Mouse (Mus musculus) intestine, embryonic 16.5 days (tissue): Measurements from ENCODE around the gene Slc22a7. TPM values are rescaled to one million over a fixed set of nuclear protein-coding genes. Genes with fewer than 3 reads are reported as not detected.

ENCODE experiments used
- ATAC-seq: fragments of 200-750 bp; cut with Nextera tagmentation; 2 replicates; pipeline ENCODE4 v1.8.0; 2017; ENCODE audit warnings: moderate TSS enrichment, moderate library complexity
- H3K27ac ChIP-seq: fragments of 300-500 bp; sonication (generic); 2 replicates; pipeline ENCODE4 v1.5.1; 2014; ENCODE audit warnings: mild to moderate bottlenecking, low read length
- H3K27me3 ChIP-seq: fragments of 300-500 bp; sonication (generic); replicated peaks from 2 replicates; pipeline ENCODE4 v1.6.1; 2014; ENCODE audit warnings: low read length, control low read depth, mixed read lengths; ENCODE audit not compliant: control insufficient read depth, insufficient read depth
- H3K36me3 ChIP-seq: fragments of 300-500 bp; sonication (generic); 2 replicates; pipeline ENCODE4 v1.6.1; 2014; ENCODE audit warnings: low read length, control low read depth; ENCODE audit not compliant: control insufficient read depth, insufficient read depth
- H3K4me1 ChIP-seq: fragments of 300-500 bp; sonication (generic); 2 replicates; pipeline ENCODE4 v1.6.1; 2014; ENCODE audit warnings: low read length, control low read depth, mixed read lengths; ENCODE audit not compliant: control insufficient read depth, insufficient read depth
- H3K4me2 ChIP-seq: fragments of 300-500 bp; sonication (generic); 2 replicates; pipeline ENCODE4 v1.6.1; 2014; ENCODE audit warnings: low read depth, low read length, control low read depth
- H3K4me3 ChIP-seq: fragments of 300-500 bp; sonication (generic); 2 replicates; pipeline ENCODE4 v1.5.1; 2014; ENCODE audit warnings: mild to moderate bottlenecking, low read length
- H3K9ac ChIP-seq: fragments of 300-500 bp; sonication (generic); 2 replicates; pipeline ENCODE4 v1.6.1; 2014; ENCODE audit warnings: low read depth, low read length
- H3K9me3 ChIP-seq: fragments of 300-500 bp; sonication (generic); 2 replicates; pipeline ENCODE4 v1.6.1; 2016; ENCODE audit warnings: low read length, control low read depth; ENCODE audit not compliant: control insufficient read depth
- WGBS: fragments of 180-500 bp; shearing (Covaris S2); extraction: QIAGEN DNeasy Blood & Tissue Kit; methylation state at CpG from one replicate; pipeline ENCODE4 v1.1.7; 2014; 5-methylcytosine and 5-hydroxymethylcytosine counted together
- polyA plus RNA-seq: library from polyadenylated mRNA; unstranded; fragments of >200 nt; fragmentation: Nextera tagmentation; extraction: Ambion mirVana; gene quantifications from 2 replicates; pipeline ENCODE4 v1.2.1, GENCODE M21; 2015

Slc22a7 gene
- polyA plus RNA-seq, 1 experiment from 2014 or later, result not detected

- Histone ChIP-seq H3K4me2 (no peak overlapping the region), H3K4me3 (no peak overlapping the region), H3K9me3 (no peaks in the 10 kb centered on the region), H3K4me1 (no peaks in the 10 kb centered on the region), H3K27ac (no peak overlapping the region), H3K36me3 (no peaks in the 10 kb centered on the region), H3K27me3 (no peaks in the 10 kb centered on the region), H3K9ac (no peak overlapping the region)
- 74% methylated on average over 5 of the region's 5 CpGs for WGBS
- no peak for ATAC-seq
Observed at GRCm38 (mm10) chr17:46418628-46419027, 19.6 kb downstream of the Slc22a7 start.

DNA sequence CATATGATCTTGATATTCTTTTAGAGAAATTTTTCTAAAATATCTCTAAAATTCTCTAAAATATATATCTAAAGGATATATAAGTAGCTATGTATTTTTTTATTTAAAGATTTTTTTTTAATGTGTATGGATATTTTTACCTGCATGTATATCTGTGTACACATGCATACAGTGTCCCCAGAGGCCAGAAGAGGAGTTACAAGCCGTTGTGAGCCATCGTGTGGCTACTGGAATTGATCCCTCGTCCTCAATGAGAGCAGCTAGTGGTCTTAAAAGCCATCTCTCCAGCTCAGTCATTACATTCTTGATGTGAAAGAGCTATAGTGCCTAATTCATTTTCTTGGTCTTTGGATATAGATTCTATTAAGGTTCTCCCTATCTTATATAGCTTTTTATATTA, 29.8 kb downstream of the Slc22a7 start:
- no peak overlapping the region for H3K4me3 ChIP-seq
- whole genome bisulfite sequencing, result 34% methylated on average over 3 of the region's 3 CpGs

DNA sequence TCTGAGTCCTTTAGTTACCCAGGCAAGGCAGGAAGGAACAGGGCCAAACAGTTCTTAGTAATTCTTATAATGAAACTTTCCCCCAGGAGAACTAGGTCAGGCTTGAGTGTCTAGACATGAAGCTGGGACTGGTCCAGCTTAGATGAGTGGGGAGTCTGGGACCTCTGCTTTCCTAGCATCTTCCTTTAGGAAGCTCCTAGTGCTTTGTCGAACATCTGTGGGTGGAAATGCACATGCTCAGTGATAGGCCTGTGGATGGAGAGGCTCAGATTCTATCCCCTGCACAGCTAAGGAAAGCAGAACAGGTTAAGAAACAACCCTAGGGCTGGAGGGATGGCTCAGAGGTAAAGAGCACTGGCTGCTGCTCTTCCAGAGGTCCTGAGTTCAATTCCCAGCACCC, 43.6 kb downstream of the Slc22a7 start:
- H3K36me3 ChIP-seq, result peaks cover 4% of the 10 kb centered on the region
- H3K9me3 ChIP-seq, result no peaks in the 10 kb centered on the region
- no peaks in the 10 kb centered on the region for H3K4me1 ChIP-seq
- no peak overlapping the region for H3K4me2 ChIP-seq
- H3K27ac ChIP-seq, result no peak overlapping the region
- H3K4me3 ChIP-seq, result no peak overlapping the region
- no peak for ATAC-seq
- no peak overlapping the region for H3K9ac ChIP-seq
- no peaks in the 10 kb centered on the region for H3K27me3 ChIP-seq
- WGBS, result 83% methylated on average over 1 of the region's 1 CpGs

More for the DNA sequence above, 29.8 kb downstream of the Slc22a7 start:
- Histone ChIP-seq H3K4me2 (no peak overlapping the region), H3K27ac (no peak overlapping the region), H3K9me3 (no peaks in the 10 kb centered on the region), H3K36me3 (peaks cover 10% of the 10 kb centered on the region), H3K4me1 (no peaks in the 10 kb centered on the region), H3K27me3 (no peaks in the 10 kb centered on the region), H3K9ac (no peak overlapping the region)
- no peak for ATAC-seq

DNA sequence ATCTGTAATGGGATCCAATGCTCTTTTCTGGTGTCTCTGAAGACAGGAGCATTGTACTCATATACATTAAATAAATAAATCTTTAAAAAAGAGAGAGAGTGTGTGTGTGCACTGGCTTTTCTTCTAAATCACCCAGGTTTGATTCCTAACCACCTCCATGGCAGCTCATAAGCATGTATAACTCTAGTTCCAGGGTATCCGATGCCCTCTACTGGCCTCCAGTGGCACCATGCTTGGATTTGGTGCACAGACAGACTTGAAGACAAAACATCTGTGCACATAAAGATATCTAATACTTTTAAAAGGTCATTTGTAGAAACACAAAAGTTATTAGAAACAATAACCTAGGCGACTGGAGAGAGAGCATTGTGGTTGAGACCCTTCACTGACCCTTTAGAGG, 45.2 kb downstream of the Slc22a7 start:
- no peaks in the 10 kb centered on the region for H3K9me3 ChIP-seq
- H3K36me3 ChIP-seq, result peaks cover 4% of the 10 kb centered on the region; the same call in 1 of the 2 replicates
- no peak overlapping the region for H3K4me2 ChIP-seq
- H3K27me3 ChIP-seq, result no peaks in the 10 kb centered on the region
- WGBS, result 46% methylated on average over 2 of the region's 2 CpGs
- H3K9ac ChIP-seq, result no peak overlapping the region
- no peaks in the 10 kb centered on the region for H3K4me1 ChIP-seq
- no peak overlapping the region for H3K4me3 ChIP-seq
- ATAC-seq, result no peak
- no peak overlapping the region for H3K27ac ChIP-seq

GRCm38 (mm10) chr17:46388200-46388599, 50.1 kb downstream of the Slc22a7 start:
- H3K9ac ChIP-seq, result no peak overlapping the region
- H3K4me3 ChIP-seq, result no peak overlapping the region
- H3K4me2 ChIP-seq, result no peak overlapping the region
- no peak overlapping the region for H3K27ac ChIP-seq
- no peaks in the 10 kb centered on the region for H3K4me1 ChIP-seq
- H3K27me3 ChIP-seq, result no peaks in the 10 kb centered on the region
- 76% methylated on average over 3 of the region's 3 CpGs for WGBS
- H3K36me3 ChIP-seq, result no peaks in the 10 kb centered on the region
- H3K9me3 ChIP-seq, result no peaks in the 10 kb centered on the region
- ATAC-seq, result no peak

DNA sequence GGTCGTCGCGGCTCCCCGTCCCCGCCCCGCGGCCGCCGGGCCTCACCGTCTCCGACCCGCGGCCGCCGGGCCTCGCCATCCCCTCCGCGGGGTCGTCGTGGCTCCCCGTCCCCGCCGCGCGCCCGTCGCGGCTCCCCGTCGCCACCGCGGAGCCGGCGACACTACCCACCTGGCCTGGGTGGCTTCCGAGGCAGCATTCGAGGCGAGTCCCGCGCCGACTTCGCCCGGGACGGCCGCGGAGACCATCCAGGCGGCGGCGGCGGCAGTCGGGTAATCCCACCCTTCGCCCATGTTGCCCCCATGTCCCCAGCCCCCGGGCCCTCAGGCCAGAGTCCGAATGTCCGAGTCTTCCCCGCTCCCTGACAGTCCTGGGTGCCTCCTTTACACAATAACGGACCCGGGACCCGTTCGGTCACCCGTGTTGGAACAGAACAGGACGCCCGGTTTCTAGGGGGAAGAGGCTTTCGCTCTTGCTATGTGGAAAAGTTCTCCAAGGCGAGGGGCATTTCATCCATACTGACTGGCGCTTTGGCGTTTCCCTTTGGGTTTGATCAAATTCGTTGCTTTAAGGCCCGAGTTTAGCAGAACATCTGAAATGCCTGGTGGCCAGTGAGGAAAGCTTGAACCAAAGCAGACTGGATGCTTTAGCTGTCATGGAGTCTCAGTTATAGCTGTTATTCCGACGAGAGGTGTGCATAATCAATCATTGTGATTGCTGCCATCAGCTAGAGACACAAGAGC, 54.0 kb downstream of the Slc22a7 start:
- Histone ChIP-seq H3K27ac (peak overlapping the region; percentile 82), H3K36me3 (no peaks in the 10 kb centered on the region), H3K9me3 (no peaks in the 10 kb centered on the region), H3K4me3 (peak overlapping the region; percentile 90), H3K27me3 (no peaks in the 10 kb centered on the region), H3K4me1 (no peaks in the 10 kb centered on the region), H3K4me2 (peak overlapping the region; percentile 70), H3K9ac (peak overlapping the region; percentile 96)
- no peak; the same call in 1 of the 2 replicates for ATAC-seq
- under 1% methylated on average over 68 of the region's 70 CpGs for WGBS

- no peaks in the 10 kb centered on the region for H3K36me3 ChIP-seq
- H3K9me3 ChIP-seq, result no peaks in the 10 kb centered on the region
- ATAC-seq, result peak; percentile 99
- no peaks in the 10 kb centered on the region for H3K4me1 ChIP-seq
- no peaks in the 10 kb centered on the region for H3K27me3 ChIP-seq
- peak within 1 kb of the TSS; percentile 96 for H3K9ac ChIP-seq
- peak within 1 kb of the TSS; percentile 70 for H3K4me2 ChIP-seq
- peak within 1 kb of the TSS; percentile 90 for H3K4me3 ChIP-seq
- H3K27ac ChIP-seq, result peak within 1 kb of the TSS; percentile 82
- 1% methylated on average over 86 of the region's 105 CpGs for WGBS
Observed at GRCm38 (mm10) chr17:46383294-46384060, 54.8 kb downstream of the Slc22a7 start, which contains the start of gene Zfp318. Zfp318 (plus strand) TSS chr17:46383731.

Other genes starting within 250 kb of the Slc22a7 start
- gene Polh, start 235.8 kb downstream of the Slc22a7 start, polyA plus RNA-seq, result 9.9 and 11.1 TPM in 2 replicates
- gene Xpo5, start 235.7 kb downstream of the Slc22a7 start, polyA plus RNA-seq, result 24.8 and 26.7 TPM in 2 replicates
- 64.5 and 69.5 TPM in 2 replicates for gene Polr1c, start 190.4 kb downstream of the Slc22a7 start, polyA plus RNA-seq
- 122 and 123 TPM in 2 replicates for gene Yipf3, start 190.4 kb downstream of the Slc22a7 start, polyA plus RNA-seq
- 0.43 and 0.75 TPM in 2 replicates for gene Lrrc73, start 184.9 kb downstream of the Slc22a7 start, polyA plus RNA-seq
- gene Tjap1, start 155.4 kb downstream of the Slc22a7 start, polyA plus RNA-seq, result 27.0 and 29.6 TPM in 2 replicates
- 0.54 and 0.69 TPM in 2 replicates for gene Dlk2, start 141.0 kb downstream of the Slc22a7 start, polyA plus RNA-seq
- gene Abcc10, start 110.1 kb downstream of the Slc22a7 start, polyA plus RNA-seq, result 7.9 and 9.0 TPM in 2 replicates
- 2.3 and 2.8 TPM in 2 replicates for gene Zfp318, start 54.7 kb downstream of the Slc22a7 start, polyA plus RNA-seq
- gene Crip3, start 9.5 kb downstream of the Slc22a7 start, polyA plus RNA-seq, result 0.16 and 0.35 TPM in 2 replicates
- gene Ttbk1, start 49.2 kb upstream of the Slc22a7 start, polyA plus RNA-seq, result 0.15 and 0.16 TPM in 2 replicates
- 40.4 and 45.1 TPM in 2 replicates for gene Dnph1, start 58.3 kb upstream of the Slc22a7 start, polyA plus RNA-seq
- gene Cul9, start 107.9 kb upstream of the Slc22a7 start, polyA plus RNA-seq, result 2.8 and 3.0 TPM in 2 replicates
- gene Srf, start 117.7 kb upstream of the Slc22a7 start, polyA plus RNA-seq, result 4.9 and 5.9 TPM in 2 replicates
- 53.2 and 54.4 TPM in 2 replicates for gene Ptk7, start 191.0 kb upstream of the Slc22a7 start, polyA plus RNA-seq
- 93.7 and 104 TPM in 2 replicates for gene Klc4, start 207.6 kb upstream of the Slc22a7 start, polyA plus RNA-seq
- 164 and 170 TPM in 2 replicates for gene Mrpl2, start 207.8 kb upstream of the Slc22a7 start, polyA plus RNA-seq
- gene Cul7, start 211.9 kb upstream of the Slc22a7 start, polyA plus RNA-seq, result 42.4 and 43.1 TPM in 2 replicates
- 64.8 and 67.4 TPM in 2 replicates for gene Rrp36, start 235.9 kb upstream of the Slc22a7 start, polyA plus RNA-seq
- 164 and 169 TPM in 2 replicates for gene Mea1, start 240.3 kb upstream of the Slc22a7 start, polyA plus RNA-seq
- gene Klhdc3, start 242.5 kb upstream of the Slc22a7 start, polyA plus RNA-seq, result 107 and 111 TPM in 2 replicates